Mouse (Mus musculus) heart, postnatal 0 days (tissue): Measurements from ENCODE around the gene AL607142.1.

Experiments used
- CTCF ChIP-seq: IDR thresholded peaks from 2 replicates; pipeline ENCODE4 v1.5.1; 2016; ENCODE audit warnings: antibody characterized with exemption, control low read depth, low read depth
- EP300 ChIP-seq: IDR thresholded peaks from 2 replicates; pipeline ENCODE4 v1.6.1; 2016; ENCODE audit warnings: antibody characterized with exemption, low read depth

GRCm38 (mm10) chr4:120024071-120024470, 40.7 kb upstream of the AL607142.1 start:
- no peak for TF ChIP-seq CTCF
- no peak for TF ChIP-seq EP300
